Mouse (Mus musculus) right cerebral cortex, postnatal 36 days (tissue): ENCODE data around the gene Baiap2l1.

Experiments
- DNase-seq, 2 experiments: peaks; one replicate each; pipeline ENCODE4 v3.0.0; 2022; ENCODE audit warnings: low spot score in 2 of 2, mixed read lengths in 1 of 2

Baiap2l1 gene

DNA sequence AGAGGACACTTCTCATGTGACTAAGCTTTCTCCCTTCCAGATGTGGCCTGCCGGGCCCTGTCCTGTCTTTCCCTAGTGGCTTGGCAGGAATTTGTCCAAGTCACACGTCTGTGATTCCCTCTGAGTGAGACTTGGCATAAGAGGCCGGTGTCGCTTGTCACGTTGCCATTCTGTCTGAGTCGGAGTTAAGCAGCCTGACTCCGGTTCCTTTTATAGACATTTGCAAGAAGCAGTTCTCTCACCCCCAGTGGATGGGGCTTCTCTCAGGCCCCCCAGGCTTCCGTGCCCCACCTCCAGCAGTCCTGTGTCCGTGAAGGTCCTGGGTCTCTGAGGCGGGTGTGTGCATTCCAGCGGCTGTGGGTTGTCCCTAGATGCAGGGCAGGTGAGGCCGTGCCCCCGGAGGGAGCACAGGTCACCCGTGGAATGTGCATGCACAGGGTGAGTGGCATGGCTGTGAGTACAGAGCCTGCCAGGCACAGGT is 99.7 kb downstream of the Baiap2l1 start:
- DNase-seq: peak in 1 of 2 experiments; percentile 39

DNA sequence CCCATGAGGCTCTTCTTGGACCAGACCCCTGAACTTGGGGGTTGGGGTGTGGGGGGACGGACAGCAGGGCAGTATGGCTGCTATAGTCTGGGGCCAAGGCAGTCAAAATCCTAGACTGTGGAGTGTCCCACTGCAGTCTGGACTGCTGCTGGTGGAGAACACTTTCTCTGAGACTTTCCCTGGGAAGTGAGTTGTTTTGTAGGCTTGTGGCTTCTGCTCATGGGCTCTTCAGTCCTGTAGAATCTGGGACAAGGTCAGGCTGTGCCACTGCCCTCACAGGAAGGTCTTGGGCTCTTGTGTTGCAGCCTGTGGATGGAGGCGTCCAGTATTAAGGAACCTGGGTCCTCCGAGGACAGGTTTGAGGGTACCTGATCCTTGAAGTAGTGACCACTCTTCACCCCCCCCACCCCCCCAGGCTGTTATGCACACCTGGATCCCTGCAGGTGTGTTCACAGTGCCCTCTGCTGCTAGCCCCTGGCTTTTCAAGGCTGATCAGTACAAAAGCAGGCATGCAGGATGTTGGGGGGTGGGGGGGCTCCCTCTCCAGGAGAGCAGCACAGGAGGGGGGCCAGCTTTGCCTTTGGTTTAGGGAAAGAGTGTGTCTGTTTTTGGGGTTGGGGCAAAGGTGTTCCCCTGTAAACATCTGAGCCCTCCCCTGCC is 100.3 kb downstream of the Baiap2l1 start:
- no peak for DNase-seq

GRCm38 (mm10) chr5:144256888-144257287 is 101.0 kb downstream of the Baiap2l1 start:
- DNase-seq: no peak

DNA sequence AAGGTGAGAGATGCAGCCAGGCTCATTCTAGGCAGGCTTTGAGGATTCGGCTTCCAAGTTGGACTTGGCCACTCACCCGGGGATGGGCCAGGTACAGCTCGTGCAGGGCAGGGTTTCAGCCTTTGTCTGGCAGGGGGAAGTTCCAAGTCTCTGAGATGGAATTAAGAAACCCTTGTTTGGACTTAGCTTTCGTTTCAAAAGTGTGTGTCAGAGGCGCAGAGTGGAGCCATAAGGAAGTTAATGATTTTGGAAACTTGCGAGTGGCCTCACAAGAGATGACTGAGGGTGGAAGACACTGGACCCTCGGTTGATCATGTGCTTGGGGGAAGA is 101.4 kb downstream of the Baiap2l1 start:
- no peak for DNase-seq

DNA sequence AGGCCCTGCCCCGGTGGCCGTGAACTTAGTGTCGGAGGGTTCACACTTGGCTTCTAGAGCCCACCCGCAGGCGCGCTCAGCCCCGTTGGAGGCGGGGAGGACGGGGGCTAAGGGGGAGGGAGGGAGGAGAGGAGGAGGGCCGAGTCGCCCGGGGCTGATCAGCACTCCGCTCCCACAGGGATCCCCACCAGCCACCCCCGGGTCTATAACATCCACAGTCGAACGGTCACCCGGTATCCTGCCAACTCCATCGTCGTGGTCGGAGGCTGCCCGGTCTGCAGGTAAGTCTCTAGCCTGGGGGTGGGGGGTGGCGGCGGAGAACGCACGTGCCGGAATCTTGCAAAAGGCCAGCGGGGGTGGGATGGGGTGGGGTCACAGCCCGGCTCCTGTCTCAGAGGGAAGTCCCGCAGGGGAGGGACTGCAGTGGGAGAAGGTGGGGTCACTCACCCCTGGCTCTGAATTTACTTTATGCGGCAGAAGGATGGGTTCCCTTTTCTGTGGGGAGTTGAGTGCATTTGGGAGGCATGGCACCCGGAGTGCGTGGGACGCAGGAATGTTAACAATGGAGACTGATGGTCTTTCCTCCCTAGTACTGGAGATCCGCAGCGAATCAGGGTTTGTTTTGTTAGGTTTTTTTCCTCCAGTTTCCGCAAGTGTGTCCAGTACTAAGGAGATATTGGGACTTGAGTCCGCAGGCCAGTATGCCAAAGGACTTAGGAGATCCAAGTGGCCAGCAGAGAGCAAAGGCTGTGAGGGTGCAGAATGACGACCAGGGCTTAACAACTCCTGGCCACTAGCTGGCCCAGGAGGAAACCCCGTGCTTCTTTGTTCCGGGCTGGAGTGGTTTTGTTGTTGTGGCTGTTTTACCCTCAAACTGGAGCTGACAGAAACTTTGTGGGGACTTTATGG is 102.0 kb downstream of the Baiap2l1 start:
- DNase-seq: peak in 1 of 2 experiments; percentile 36

- DNase-seq: peak; percentile 76 to 80
These were observed 102.9 kb downstream of the Baiap2l1 start for GRCm38 (mm10) chr5:144254811-144255631.

DNA sequence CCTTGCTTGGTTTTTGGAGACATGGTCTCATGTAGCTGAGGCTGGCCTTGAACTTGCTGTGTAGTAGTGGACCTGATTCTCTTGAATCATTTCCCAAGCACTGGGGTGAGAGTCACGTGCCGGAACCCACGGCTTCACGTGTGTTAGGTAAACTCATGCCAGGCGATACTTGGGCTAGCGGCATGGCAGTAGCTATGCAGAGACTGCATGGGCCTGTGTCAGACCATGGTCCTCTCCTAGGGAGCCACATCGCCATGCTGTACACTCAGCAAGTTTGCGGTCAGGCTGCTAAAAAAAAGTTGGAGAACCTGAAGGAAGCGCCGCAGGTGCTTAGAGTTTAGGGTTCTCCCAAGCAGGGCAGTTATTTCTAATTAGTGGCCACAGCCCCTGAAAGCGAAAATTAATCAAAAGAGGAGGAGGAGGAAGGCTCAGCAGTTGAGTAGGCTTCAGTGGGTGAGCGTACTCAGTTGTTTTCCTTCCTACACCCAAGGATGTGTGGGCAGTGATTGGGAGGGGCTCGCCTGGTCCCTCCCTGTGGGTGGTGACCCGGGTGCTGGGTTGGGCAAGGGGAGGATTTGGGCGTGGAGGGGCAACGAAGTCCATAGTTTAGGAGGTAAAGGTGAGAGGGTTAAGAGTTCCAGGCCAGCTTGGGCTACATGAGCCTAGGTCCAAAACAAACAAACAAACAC is 103.6 kb downstream of the Baiap2l1 start:
- no peak for DNase-seq

- DNase-seq: no peak
These were observed 104.7 kb downstream of the Baiap2l1 start for GRCm38 (mm10) chr5:144253212-144253611.

- DNase-seq: no peak
These were observed 105.9 kb downstream of the Baiap2l1 start for GRCm38 (mm10) chr5:144251876-144252577.

- no peak for DNase-seq
These were observed 108.0 kb downstream of the Baiap2l1 start for GRCm38 (mm10) chr5:144249871-144250270.

- DNase-seq: no peak
These were observed 109.9 kb downstream of the Baiap2l1 start for GRCm38 (mm10) chr5:144247906-144248585.

GRCm38 (mm10) chr5:144247307-144247706 is 110.6 kb downstream of the Baiap2l1 start:
- no peak for DNase-seq

DNA sequence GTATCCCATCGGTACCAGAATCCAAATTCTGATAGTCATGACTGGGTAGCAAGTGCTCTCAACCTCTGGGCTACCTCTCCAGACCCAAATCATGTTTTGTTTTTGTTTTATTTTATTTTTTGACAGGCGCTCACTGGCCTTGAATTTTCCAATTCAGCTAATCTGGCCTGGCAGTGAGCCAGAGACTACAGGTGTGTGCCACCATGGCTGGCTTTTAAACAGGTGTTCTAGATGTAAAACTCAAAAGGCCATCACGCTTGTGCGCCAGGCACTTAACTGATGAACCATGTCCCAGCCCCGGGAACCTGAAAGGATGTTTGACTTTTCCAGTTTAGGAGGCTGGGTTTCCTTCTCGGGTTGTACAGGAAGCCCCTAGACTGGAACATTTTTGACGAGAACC is 111.2 kb downstream of the Baiap2l1 start:
- DNase-seq: no peak

DNA sequence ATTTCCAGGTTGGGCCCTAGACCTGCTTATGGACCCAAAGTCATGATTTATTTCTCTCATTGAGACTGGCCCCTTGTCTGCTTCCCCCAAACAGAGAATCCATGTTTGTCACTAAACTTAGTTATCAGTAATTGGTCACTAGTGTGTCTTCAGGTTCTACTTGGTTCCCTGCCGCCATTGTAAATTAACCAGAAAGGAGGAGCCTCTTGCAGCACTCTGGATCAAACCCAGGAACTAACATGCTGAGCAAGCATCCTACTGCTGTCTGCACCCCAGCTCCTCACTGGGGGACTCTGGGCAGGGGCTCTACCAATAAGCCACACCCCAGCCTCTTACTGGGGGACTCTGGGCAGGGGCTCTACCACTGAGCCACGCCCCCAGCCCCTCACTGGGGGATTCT is 112.3 kb downstream of the Baiap2l1 start:
- no peak for DNase-seq

GRCm38 (mm10) chr5:144243901-144244487 is 113.9 kb downstream of the Baiap2l1 start, which contains the start of gene Bri3:
TSS of gene Bri3 (plus strand) at chr5:144244437.
- DNase-seq: no peak

DNA sequence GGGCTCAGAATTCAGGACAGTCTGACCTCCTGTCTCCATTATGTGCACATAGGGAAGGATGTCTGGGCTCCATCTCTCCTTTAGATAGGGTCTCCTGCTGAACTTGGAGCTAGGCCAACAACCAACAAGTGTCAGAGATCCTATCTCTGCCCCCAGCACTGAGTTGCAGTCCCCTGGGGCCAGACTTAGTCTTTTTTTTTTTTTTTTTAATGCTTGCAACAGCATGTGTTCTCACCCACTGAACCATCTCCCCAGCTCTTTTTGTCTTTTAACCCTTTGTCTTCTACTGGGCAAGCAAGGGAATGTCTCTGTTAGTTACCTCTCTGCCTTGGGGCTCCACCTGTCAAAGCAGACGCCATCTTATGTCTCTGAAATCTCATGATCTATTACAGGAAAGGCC is 118.9 kb downstream of the Baiap2l1 start:
- DNase-seq: no peak

- no peak for DNase-seq
These were observed 123.2 kb downstream of the Baiap2l1 start for GRCm38 (mm10) chr5:144234714-144235113.

- no peak for DNase-seq
These were observed 123.7 kb downstream of the Baiap2l1 start for GRCm38 (mm10) chr5:144234222-144234621.

DNA sequence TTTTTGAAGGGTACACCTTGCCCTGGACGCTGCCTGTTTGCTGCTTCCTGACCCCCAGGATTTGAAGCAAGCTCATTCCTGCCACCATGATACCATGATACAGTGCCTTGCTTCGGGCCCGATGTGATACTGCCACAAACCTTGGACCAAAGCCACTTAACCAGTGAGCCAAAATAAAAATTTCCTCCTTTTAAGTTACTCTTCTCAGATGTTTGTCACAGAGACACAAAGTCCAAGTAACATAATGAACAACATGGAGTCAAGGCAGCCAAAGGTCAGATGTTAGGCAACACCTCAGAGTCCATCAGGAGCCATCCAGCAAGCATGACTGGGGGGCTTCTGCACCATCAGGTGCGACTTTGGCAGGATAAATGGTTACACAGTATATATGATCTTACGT is 125.4 kb downstream of the Baiap2l1 start:
- no peak for DNase-seq

DNA sequence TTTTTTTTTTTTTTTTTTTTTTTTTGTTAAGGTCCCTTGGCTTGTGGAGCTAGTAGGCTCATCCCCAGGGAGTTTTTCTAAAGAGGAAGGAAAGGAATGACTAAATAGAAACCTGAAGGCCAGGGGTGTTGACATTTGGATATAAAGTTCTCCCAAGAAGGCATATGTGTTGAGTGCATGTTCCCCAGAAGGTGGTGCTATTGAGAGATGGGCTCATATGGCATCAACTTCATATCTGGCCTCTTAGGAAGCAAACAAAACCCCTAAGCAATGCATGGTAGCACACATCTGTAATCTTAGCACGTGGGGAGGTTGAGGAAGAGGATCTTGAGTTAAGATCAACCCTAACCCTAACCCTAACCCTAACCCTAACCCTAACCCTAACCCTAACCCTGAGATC is 126.5 kb downstream of the Baiap2l1 start:
- no peak for DNase-seq
